Comparison of ENCODE assay signal across 8 mouse cellular contexts in the genomic region with DNA sequence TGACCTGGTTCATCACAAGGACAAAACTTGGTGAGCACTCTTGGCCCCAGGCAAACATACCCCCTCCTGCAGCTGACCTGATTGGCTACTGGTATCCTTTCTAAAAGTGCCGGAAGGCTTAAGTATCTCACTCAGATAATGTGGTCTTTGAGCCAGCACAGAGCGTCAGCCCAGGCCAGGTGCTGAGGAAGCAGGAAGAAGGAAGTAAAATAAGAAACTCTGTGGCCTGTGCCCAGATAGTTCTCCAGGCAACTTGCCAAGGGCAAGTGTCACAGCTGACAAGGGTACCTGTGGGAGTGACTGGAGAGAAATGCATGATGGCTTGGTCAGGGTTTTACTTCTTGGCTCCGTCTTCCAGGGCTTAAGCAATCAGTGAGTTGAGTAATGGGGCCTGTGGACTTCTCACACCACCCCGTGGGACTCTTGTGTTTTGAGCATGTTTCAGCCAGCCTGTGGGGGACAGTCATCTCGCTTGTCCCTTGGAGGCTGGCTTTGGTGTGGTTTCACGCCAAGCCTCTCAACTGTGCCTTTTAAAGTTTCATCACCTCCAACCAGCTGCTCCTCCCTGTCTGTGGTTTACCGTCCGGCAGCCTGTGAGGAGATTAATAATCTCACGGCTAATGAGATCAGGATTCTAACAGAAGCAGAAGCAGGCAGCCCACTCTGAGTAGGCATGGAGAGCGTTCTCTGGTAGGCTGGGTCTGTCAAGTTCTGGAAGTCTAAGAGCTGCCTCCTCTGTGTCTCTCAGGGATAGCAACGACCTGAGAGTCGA.
DNase-seq lines count a peak whose midpoint lies in the region; ATAC-seq and TF ChIP-seq lines count a peak whose summit lies in the region.

No protein-coding gene starts in this region.

- ATAC-seq in hindbrain, postnatal 0 days = no peak
- ATAC-seq in hindbrain, embryonic 16.5 days = no peak
- ATAC-seq in granulocyte monocyte progenitor cell, adult 5-6 weeks (replicated peaks; ENCODE audit: poor library complexity, severe bottlenecking) = peak; percentile 89
- ATAC-seq in kidney, postnatal 0 days (replicated peaks; ENCODE audit: low FRiP score, low read depth) = no peak
- peak; percentile 79 for ATAC-seq in megakaryocyte, adult 5-6 weeks (ENCODE audit: poor library complexity, severe bottlenecking)
- ATAC-seq in hindbrain, embryonic 12.5 days (ENCODE audit: low FRiP score) = no peak

- no peaks in the 10 kb centered on the region for H3K4me1 ChIP-seq in hindbrain, postnatal 0 days (ENCODE audit: insufficient read depth, low read length)
- H3K4me1 ChIP-seq in hindbrain, embryonic 16.5 days (ENCODE audit: control insufficient read depth, insufficient read depth, low read depth, low read length) = no peaks in the 10 kb centered on the region
- no peaks in the 10 kb centered on the region for H3K4me1 ChIP-seq in kidney, postnatal 0 days (replicated peaks; ENCODE audit: insufficient read depth, low read length)
- H3K4me1 ChIP-seq in hindbrain, embryonic 12.5 days = peaks cover 8% of the 10 kb centered on the region

- no peak overlapping the region for H3K4me2 ChIP-seq in hindbrain, postnatal 0 days (ENCODE audit: low read depth, low read length)
- no peak overlapping the region for H3K4me2 ChIP-seq in hindbrain, embryonic 16.5 days (ENCODE audit: low read length)
- H3K4me2 ChIP-seq in kidney, postnatal 0 days (ENCODE audit: low read length) = no peak overlapping the region
- H3K4me2 ChIP-seq in hindbrain, embryonic 12.5 days (replicated peaks) = no peak overlapping the region

- no peak overlapping the region for H3K9ac ChIP-seq in hindbrain, postnatal 0 days (replicated peaks; ENCODE audit: low read length)
- H3K9ac ChIP-seq in hindbrain, embryonic 16.5 days (ENCODE audit: low read depth, low read length) = no peak overlapping the region
- no peak overlapping the region for H3K9ac ChIP-seq in kidney, postnatal 0 days (ENCODE audit: low read depth, low read length)
- H3K9ac ChIP-seq in hindbrain, embryonic 12.5 days = no peak overlapping the region

- DNase-seq in hindbrain, postnatal 0 days (ENCODE audit: low spot score) = peak; percentile 18
- peak; percentile 14 for DNase-seq in kidney, postnatal 0 days (ENCODE audit: low spot score)
- DNase-seq in left cerebral cortex, adult 18-20 months (ENCODE audit: low spot score in 2 of 2) = no peak
- no peak for DNase-seq in right cerebral cortex, postnatal 36 days (ENCODE audit: low spot score in 2 of 2)

- H3K27me3 ChIP-seq in hindbrain, postnatal 0 days (ENCODE audit: insufficient read depth, low read length) = no peaks in the 10 kb centered on the region
- H3K27me3 ChIP-seq in hindbrain, embryonic 16.5 days (replicated peaks; ENCODE audit: control insufficient read depth, insufficient read depth, low read length) = no peaks in the 10 kb centered on the region; the same call in 1 of the 2 replicates
- H3K27me3 ChIP-seq in kidney, postnatal 0 days (ENCODE audit: insufficient read depth, low read length) = no peaks in the 10 kb centered on the region
- no peaks in the 10 kb centered on the region for H3K27me3 ChIP-seq in hindbrain, embryonic 12.5 days

- no peak overlapping the region for H3K27ac ChIP-seq in hindbrain, postnatal 0 days
- no peak overlapping the region for H3K27ac ChIP-seq in hindbrain, embryonic 16.5 days (ENCODE audit: low read depth, low read length)
- H3K27ac ChIP-seq in kidney, postnatal 0 days = no peak overlapping the region
- no peak overlapping the region for H3K27ac ChIP-seq in hindbrain, embryonic 12.5 days

- TF ChIP-seq CTCF in hindbrain, postnatal 0 days (IDR thresholded peaks at IDR 0.05; ENCODE audit: low read depth) = no peak
- no peak for TF ChIP-seq CTCF in kidney, postnatal 0 days (IDR thresholded peaks at IDR 0.05; ENCODE audit: low read depth)

- WGBS in hindbrain, postnatal 0 days = 55% methylated on average over 12 of the region's 12 CpGs
- 66% methylated on average over 12 of the region's 12 CpGs for WGBS in hindbrain, embryonic 16.5 days
- WGBS in kidney, postnatal 0 days = 46% methylated on average over 12 of the region's 12 CpGs
- WGBS in hindbrain, embryonic 12.5 days = 69% methylated on average over 12 of the region's 12 CpGs

- no peak overlapping the region for H3K4me3 ChIP-seq in hindbrain, postnatal 0 days (ENCODE audit: low read length)
- no peak overlapping the region for H3K4me3 ChIP-seq in hindbrain, embryonic 16.5 days (ENCODE audit: low read length)
- H3K4me3 ChIP-seq in kidney, postnatal 0 days (replicated peaks; ENCODE audit: low read depth, low read length) = no peak overlapping the region
- no peak overlapping the region for H3K4me3 ChIP-seq in hindbrain, embryonic 12.5 days

- no peaks in the 10 kb centered on the region for H3K36me3 ChIP-seq in hindbrain, postnatal 0 days (ENCODE audit: insufficient read depth, low read length)
- no peaks in the 10 kb centered on the region for H3K36me3 ChIP-seq in hindbrain, embryonic 16.5 days (ENCODE audit: control insufficient read depth, insufficient read depth, low read length)
- H3K36me3 ChIP-seq in kidney, postnatal 0 days (ENCODE audit: insufficient read depth, low read length) = no peaks in the 10 kb centered on the region
- no peaks in the 10 kb centered on the region for H3K36me3 ChIP-seq in hindbrain, embryonic 12.5 days

- H3K9me3 ChIP-seq in hindbrain, postnatal 0 days (ENCODE audit: low read length) = no peaks in the 10 kb centered on the region
- H3K9me3 ChIP-seq in hindbrain, embryonic 16.5 days (ENCODE audit: control insufficient read depth, low read length) = no peaks in the 10 kb centered on the region; the same call in 1 of the 2 replicates
- no peaks in the 10 kb centered on the region for H3K9me3 ChIP-seq in kidney, postnatal 0 days (replicated peaks; ENCODE audit: low read length)
- no peaks in the 10 kb centered on the region for H3K9me3 ChIP-seq in hindbrain, embryonic 12.5 days (replicated peaks)

Comparison
In these comparisons a context has a peak if more than half of its experiments do, and no peak if none do; other contexts are left out.
1. ATAC-seq: peak in granulocyte monocyte progenitor cell, adult 5-6 weeks (single experiment) and megakaryocyte, adult 5-6 weeks (single experiment); none in hindbrain, postnatal 0 days (single experiment), hindbrain, embryonic 16.5 days (single experiment), kidney, postnatal 0 days (single experiment) and hindbrain, embryonic 12.5 days (single experiment).
2. DNase-seq: peak in hindbrain, postnatal 0 days (single experiment) and kidney, postnatal 0 days (single experiment); none in left cerebral cortex, adult 18-20 months (0 of 2) and right cerebral cortex, postnatal 36 days (0 of 2).